Mouse (Mus musculus) lung, postnatal 10 days (tissue): ENCODE measurements around the gene Chst11.
"Not testable (repeated sequence)": the region's sequence is repeated elsewhere in the genome, so short reads cannot be mapped to it uniquely, and the experiment has no call there.

ENCODE experiments used
- DNase-seq: peaks from one replicate; pipeline ENCODE4 v3.0.0; 2021

The Chst11 gene

DNA sequence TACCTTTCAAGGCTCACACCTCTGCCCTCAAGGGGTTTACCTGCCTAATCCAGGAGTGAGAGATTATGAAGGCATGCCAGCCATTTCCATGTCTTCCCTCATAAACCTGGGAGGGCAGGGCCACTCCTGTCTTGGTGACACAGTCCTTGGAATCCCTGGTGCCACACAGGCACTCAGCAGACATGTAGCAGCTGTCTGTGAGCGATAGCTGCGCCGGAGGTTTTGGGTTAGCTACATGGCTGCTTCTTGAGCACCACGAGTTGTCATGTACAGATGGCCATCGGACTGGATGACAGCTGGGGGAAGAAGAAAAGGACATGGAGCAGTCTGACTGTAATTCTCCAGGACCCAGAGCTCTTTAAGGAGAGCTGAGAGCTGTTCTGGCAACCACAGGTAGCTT, 129.3 kb downstream of the Chst11 start:
- DNase-seq, result no peak

- peak; percentile 30 for DNase-seq
Observed at GRCm38 (mm10) chr10:83116889-83117288, 131.6 kb downstream of the Chst11 start.

DNA sequence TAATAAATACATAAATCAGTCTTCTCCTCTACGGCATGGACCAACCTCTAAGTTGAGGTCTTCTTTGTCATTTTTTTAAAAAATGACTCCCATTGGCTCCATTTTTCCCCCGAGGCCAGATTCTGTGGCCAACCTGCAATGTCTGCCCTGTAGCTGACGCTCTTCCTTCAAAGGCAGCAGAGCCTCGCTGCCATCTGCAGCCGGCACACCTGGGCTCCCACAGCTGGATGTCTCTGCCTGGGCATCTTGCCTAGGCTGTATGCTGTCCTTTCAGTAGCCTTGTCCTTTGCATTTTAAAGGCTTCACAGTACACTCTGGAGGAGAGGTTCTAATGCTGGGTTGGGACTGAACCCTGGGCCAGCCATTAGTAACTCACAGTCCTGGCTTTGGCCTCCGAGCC, 132.6 kb downstream of the Chst11 start:
- DNase-seq, result no peak

DNA sequence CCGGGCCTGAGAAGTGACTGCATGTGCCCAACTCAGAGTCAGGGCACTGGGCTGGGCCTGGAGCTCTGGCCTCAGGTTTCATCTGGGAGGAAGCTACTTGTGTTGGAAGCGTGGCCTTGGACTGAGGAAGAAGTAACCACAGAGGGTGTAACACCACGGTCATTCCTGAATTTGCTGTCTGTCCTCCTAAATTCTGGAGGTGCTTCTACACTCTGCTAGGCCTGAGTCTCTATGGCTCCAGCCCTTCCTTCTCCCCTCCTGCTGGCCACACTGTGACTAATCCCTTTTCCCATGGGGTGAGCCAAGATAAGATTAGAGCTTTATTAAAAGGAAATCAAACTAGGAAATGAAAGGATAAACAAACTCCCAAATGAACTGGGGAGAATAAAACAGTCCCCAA, 133.3 kb downstream of the Chst11 start:
- DNase-seq, result no peak

GRCm38 (mm10) chr10:83119016-83119415, 133.7 kb downstream of the Chst11 start:
- no peak for DNase-seq

DNA sequence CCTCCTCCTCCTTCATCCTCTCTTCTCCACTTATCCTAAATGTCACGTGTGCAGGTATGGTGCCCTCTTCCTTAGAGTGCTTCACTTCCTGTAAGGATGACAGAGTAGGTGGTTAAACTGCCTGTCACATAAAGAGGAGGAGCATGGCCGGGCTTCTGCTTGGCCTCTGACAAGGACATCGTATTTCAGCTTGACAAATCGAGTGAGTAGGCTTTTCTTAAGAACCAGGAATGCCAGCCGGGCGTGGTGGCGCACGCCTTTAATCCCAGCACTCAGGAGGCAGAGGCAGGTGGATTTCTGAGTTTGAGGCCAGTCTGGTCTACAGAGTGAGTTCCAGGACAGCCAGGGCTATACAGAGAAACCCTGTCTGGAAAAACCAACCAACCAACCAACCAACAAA, 134.2 kb downstream of the Chst11 start:
- DNase-seq, result not testable (repeated sequence)

DNA sequence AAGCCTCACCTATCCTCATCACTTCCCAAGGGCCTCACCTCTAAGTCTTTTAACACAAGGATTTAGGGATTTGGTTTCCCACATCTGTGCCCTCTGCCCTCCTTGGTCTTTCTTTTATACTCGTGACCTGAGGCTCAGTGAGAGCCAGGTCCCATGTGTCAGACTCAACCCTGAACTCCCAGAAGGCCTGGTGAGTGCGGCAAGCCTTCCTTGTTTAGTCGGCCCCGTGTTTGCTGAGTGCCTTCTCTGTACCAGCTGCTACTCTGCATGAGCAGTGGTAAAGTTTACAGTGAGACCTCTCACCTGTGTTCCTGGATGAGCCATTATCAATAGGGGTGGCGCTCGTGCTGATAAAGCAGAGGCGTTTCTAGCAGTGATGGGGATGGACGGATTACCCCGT, 134.6 kb downstream of the Chst11 start:
- no peak for DNase-seq

DNA sequence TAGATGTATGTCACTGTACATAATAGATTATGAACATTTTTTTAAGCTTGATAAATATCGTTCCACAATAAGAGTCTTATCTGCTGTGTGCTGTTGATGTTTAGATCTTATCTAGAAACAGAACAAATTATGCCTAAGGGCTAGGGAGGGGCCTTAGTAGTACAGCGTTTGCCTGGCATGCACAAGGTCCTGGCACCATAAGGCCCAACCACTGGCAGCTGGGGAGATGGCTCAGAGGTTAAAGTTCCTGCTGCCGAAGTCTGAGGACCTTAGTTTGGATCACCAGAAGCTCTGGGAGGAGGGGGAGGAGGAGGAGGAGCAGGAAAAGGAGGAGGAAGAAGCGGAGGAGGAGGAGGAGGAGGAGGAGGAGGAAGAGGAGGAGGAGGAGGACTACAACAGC, 135.6 kb downstream of the Chst11 start:
- no peak for DNase-seq

- no peak for DNase-seq
Observed at GRCm38 (mm10) chr10:83124560-83124959, 139.3 kb downstream of the Chst11 start.

GRCm38 (mm10) chr10:83126447-83126846, 141.1 kb downstream of the Chst11 start:
- no peak for DNase-seq

DNA sequence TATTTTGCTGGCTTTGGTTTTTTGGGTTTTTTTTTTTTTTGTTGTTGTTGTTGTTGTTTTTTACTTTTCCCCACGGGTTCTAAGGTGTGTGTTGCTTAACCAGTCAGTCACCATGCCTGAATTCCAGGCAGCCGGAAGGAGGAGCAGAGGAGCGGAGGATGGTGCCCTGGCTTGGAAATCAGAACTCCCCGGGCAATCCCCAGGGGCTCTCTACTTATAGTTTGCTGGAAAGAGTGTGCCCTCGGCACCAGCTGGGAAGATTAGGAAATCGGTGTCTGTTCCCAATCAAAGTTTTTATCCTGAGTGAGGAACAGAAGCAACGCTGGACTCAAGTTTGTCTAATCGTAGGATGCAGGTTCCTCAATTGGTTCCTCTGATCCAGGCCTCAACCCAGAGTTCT, 143.1 kb downstream of the Chst11 start:
- no peak for DNase-seq

DNA sequence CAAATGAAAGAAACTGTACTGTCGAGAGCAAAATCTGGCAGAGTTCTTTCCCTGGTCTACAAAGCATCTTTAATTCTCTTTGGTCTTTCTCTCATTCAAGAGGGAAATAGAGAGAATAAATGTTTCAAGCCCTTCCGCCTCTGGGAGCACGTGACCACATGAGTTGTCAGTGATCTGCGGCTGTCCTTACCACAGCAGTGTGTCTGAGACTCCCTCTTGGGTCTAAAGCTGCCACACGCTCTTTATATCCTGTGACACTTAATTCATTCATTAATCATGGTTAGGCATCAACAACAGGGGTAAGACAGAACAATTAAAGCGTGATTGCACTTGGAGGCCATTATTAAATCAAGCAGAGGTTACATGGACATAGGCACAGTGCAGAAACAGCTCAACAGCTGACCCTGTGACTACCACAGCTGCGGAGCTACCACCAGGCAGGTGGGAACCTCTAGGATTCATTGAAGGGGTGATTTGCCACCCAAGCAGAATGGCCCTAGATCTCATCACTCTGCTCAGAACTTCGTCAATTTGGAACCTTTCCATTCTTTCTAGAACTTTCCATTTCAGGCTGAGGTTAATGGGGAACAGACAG, 144.4 kb downstream of the Chst11 start:
- no peak for DNase-seq

DNA sequence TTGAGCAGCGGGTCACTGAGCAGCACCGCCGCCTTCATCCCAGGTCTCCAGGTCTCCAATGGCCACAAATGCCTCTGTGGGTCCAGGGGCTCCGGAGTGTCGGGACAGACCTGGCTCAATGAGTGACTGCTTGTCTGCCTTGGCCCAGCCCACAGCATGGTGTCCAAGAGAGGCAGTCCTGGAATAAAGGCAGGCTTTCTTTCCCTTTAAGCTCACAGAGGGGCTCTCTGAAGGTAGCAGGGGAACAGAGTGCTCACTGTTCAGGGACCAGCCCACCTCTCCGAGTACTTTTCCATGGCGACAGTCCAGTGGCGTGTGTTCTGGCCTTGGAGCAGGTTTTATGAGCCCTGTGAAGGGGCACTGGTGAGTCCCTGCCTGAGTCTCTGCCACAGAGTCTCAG, 145.3 kb downstream of the Chst11 start:
- DNase-seq, result no peak

GRCm38 (mm10) chr10:83131884-83132283, 146.6 kb downstream of the Chst11 start:
- no peak for DNase-seq

DNA sequence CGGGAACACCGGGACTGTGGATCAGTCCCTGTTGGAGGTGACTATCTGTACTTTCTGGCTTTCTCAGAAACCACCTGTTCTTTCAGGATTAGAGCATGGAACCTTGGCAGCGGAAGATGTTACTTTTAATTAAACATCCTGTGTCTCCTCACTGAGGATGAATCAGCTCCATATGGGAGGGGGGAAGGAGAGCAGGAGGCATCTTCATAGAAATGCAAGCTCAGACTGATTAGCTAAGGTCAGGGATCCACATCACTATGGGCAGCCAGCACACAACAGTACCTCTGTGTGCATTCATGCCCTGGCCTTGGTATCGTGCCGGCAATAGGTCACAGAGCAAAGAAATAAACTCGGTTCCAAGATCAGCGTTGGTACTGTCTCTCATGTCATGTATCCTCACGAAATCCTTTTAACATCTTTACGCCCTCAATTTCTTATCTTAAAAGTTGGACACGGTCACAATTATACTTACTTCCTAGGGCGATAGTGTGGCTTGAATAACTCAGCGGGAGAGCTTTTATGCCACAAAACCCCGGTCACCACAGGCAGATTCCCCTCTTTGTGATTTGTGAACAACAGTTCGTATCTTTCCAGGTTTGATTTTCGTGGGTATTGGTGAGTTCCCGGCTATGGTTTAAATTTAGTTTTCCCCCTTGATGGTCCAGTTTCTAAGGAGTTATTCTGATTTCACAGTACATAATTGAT, 148.7 kb downstream of the Chst11 start:
- no peak for DNase-seq

DNA sequence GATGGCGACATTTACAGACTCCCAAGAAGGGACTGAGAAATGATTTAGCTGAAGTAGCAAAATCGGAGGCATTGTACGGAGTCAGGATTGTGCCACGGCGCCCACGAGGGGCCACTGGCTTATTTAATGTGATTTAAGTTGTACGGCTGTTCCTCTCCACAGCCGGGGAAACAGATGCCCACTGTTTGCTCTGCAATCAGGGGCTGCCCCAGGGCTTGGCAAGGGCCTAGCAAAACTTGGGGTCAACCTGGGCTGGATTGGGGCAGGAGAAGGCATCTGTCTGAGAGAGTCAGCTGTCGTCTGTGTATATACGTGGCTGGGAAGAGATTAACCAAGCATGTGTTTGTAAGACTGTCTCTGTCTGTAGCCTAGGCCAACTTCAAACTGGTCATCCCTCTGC, 149.6 kb downstream of the Chst11 start:
- no peak for DNase-seq

GRCm38 (mm10) chr10:83135963-83136362, 150.7 kb downstream of the Chst11 start:
- DNase-seq, result no peak

DNA sequence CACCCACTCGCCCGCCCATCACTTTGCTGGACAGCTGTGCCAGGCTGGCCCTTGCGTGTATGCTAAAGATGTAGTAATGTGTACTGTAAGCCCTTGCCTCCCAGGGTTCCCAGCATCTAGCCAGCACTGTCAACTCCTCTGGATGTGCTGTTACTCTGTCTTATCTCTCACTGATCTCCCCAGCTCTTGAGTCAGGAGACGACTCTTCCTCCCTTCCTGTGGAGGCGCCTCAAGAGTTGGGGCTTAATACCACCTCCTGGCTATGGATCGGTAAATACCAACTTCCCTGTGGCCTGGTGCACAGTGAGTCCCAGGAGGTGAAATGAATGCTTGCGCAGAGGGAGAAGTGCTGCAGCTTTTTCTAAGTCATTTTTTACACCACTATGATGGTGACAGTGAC, 151.8 kb downstream of the Chst11 start:
- DNase-seq, result no peak

- DNase-seq, result no peak
Observed at GRCm38 (mm10) chr10:83139276-83139675, 154.0 kb downstream of the Chst11 start.

GRCm38 (mm10) chr10:83140258-83140936, 155.1 kb downstream of the Chst11 start:
- no peak for DNase-seq

DNA sequence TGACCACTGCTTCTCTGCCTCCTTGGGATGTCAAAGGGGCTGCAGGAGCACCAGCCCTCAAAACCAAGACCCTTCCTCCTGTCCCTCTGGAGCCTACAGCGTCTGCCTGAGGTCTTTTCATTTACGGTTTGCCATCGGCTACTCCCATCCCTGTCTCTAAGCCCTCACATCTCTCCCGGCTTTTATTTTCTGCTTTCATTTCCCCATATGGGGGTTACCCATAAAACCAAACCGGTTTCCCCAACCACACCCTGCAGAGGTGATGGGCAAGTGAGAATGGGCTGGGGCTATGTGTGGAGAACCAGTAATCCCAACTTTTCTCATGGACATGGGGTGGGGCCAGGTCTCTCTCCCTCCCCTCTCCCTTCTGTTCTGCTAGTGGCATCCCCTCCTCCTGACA, 156.1 kb downstream of the Chst11 start:
- DNase-seq, result no peak

GRCm38 (mm10) chr10:83143049-83143448, 157.8 kb downstream of the Chst11 start:
- DNase-seq, result no peak

DNA sequence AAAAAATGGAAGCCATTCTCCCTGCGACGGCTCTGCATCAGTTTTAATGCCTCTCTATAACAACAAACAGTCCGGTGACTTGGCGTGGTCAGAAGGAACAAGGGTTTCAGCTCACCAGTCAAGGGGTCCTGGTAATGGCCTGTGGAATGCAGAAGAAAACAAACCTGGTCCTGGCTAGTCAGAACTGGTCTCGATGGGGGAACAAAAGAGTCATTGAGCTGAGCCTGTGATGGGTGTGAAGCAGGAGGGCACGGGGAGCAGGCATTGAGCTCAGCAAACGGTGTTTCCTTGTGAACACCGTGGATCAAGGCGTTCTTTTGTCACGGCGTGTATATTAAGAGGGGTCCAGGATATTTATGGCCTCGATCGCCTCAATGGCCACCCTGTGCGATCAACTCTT, 160.5 kb downstream of the Chst11 start:
- no peak for DNase-seq
